ENCODE assay signal across 16 mouse cellular contexts in the genomic region with DNA sequence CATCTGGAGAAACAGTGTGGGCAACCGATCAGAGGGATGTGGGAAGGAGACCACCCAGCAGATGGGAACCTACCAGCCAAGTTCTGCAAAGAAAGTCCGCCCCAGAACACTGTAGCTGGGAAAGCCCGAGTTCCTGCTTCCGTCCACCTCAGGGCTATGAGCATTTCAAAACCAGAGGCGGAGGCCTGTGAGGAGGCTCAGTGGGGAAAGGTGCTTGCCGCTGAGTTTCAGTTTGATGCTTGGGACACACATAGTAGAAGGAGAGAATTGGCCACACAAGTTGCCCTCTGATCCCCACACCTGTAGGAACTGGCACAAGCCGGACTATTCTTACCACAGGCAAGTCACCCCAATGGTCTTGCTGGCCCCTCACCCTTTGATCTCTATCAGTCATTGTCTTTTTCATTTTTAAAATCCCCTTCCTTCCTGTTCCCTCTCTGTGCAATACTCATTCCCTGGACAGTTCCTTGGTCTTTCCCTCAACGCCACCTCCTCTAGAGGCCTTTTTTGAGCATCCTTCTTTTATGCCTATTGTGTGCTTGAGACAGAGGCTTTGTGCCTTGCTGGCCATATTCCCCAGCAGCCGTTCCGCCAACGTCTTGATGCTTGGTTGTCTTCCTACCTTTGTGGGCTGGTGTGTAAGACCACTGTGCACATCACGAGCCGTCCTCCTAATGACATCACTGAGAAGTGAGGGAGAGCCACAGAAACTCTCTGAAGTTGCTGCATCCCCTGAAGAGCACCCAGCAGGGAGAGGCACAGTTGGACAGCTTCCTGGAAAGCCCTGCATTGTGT. TPM values are rescaled to one million over a fixed set of nuclear protein-coding genes. Genes with fewer than 3 reads are reported as not detected.
DNase-seq lines count a peak whose midpoint lies in the region; ATAC-seq and TF ChIP-seq lines count a peak whose summit lies in the region.
"Had no signal": no experiment of that assay in that cellular context is flagged by ENCODE, and none has a peak within 500 bp of the region (broad histone marks: within the 10 kb centered on the region; RNA-seq: fewer than 3 reads in every experiment).

No protein-coding gene starts in this region.

- 86% methylated on average over 13 of the region's 13 CpGs for WGBS in neural tube, embryonic 15.5 days
- WGBS in limb, embryonic 11.5 days: 89% methylated on average over 13 of the region's 13 CpGs
- 90% methylated on average over 13 of the region's 13 CpGs for WGBS in stomach, postnatal 0 days

- no peaks in the 10 kb centered on the region for H3K4me1 ChIP-seq in neural tube, embryonic 15.5 days
- H3K4me1 ChIP-seq in limb, embryonic 11.5 days (ENCODE audit: control insufficient read depth, insufficient read depth, low read length): no peaks in the 10 kb centered on the region
- H3K4me1 ChIP-seq in stomach, postnatal 0 days (replicated peaks; ENCODE audit: control insufficient read depth, insufficient read depth): no peaks in the 10 kb centered on the region
- H3K4me1 ChIP-seq: hindbrain, embryonic 15.5 days had no signal

- intact Hi-C loops in heart, postnatal 36 days (cut with DNase I): no loop called here

- H3K4me3 ChIP-seq in neural tube, embryonic 15.5 days (replicated peaks): no peak overlapping the region
- no peak overlapping the region for H3K4me3 ChIP-seq in limb, embryonic 11.5 days (ENCODE audit: low read depth, low read length)
- H3K4me3 ChIP-seq in stomach, postnatal 0 days (ENCODE audit: low read depth, low read length): no peak overlapping the region
- H3K4me3 ChIP-seq: heart, embryonic 12.5 days; hindbrain, embryonic 15.5 days had no signal

- no peak overlapping the region for H3K4me2 ChIP-seq in neural tube, embryonic 15.5 days
- H3K4me2 ChIP-seq in limb, embryonic 11.5 days (ENCODE audit: low read depth, severe bottlenecking): no peak overlapping the region
- H3K4me2 ChIP-seq in stomach, postnatal 0 days (replicated peaks; ENCODE audit: low read depth): no peak overlapping the region
- H3K4me2 ChIP-seq: heart, embryonic 12.5 days; hindbrain, embryonic 15.5 days had no signal

- no peak overlapping the region for H3K27ac ChIP-seq in neural tube, embryonic 15.5 days (replicated peaks)
- no peak overlapping the region for H3K27ac ChIP-seq in limb, embryonic 11.5 days (replicated peaks; ENCODE audit: low read depth, low read length)
- no peak overlapping the region for H3K27ac ChIP-seq in stomach, postnatal 0 days (replicated peaks)
- H3K27ac ChIP-seq: hindbrain, embryonic 15.5 days had no signal

- TF ChIP-seq CTCF in stomach, postnatal 0 days (IDR thresholded peaks at IDR 0.05; ENCODE audit: low read depth): no peak

- DNase-seq in heart, adult 11 months: peak; percentile 80
- DNase-seq in heart, postnatal 36 days: no peak
- peak; percentile 10 for DNase-seq in neural tube, embryonic 10.5 days (ENCODE audit: extremely low spot score, low spot score)
- peak; percentile 18 for DNase-seq in limb, embryonic 11.5 days (ENCODE audit: low spot score)
- peak; percentile 7 for DNase-seq in stomach, postnatal 0 days (ENCODE audit: low spot score)
- DNase-seq in layer of hippocampus, postnatal 25 days (ENCODE audit: extremely low spot score in 1 of 2, low spot score in 1 of 2): no peak
- DNase-seq: adrenal gland, adult 8-10 months; adrenal gland, postnatal 36 days; cerebellum, adult 2 months; cerebellum, postnatal 10 days; gastrocnemius, postnatal 36 days; heart, adult 18-20 months had no signal

- no peak overlapping the region for H3K9ac ChIP-seq in neural tube, embryonic 15.5 days (replicated peaks)
- no peak overlapping the region for H3K9ac ChIP-seq in limb, embryonic 11.5 days (ENCODE audit: low read length)
- no peak overlapping the region for H3K9ac ChIP-seq in stomach, postnatal 0 days (ENCODE audit: low read length)
- H3K9ac ChIP-seq: heart, embryonic 12.5 days; hindbrain, embryonic 15.5 days had no signal

- no peaks in the 10 kb centered on the region for H3K9me3 ChIP-seq in neural tube, embryonic 15.5 days (replicated peaks)
- no peaks in the 10 kb centered on the region for H3K9me3 ChIP-seq in limb, embryonic 11.5 days (ENCODE audit: control insufficient read depth, low read length)
- H3K9me3 ChIP-seq in stomach, postnatal 0 days (ENCODE audit: control insufficient read depth, low read length): no peaks in the 10 kb centered on the region
- H3K9me3 ChIP-seq: hindbrain, embryonic 15.5 days had no signal

- ATAC-seq in neural tube, embryonic 15.5 days (ENCODE audit: low FRiP score): no peak
- ATAC-seq in limb, embryonic 11.5 days (ENCODE audit: insufficient number of reproducible peaks, low FRiP score, low TSS enrichment, low read depth): no peak
- no peak for ATAC-seq in stomach, postnatal 0 days (ENCODE audit: low FRiP score, low TSS enrichment)
- ATAC-seq: forebrain, embryonic 14.5 days had no signal

- no peak for TF ChIP-seq EP300 in stomach, postnatal 0 days (optimal IDR thresholded peaks at IDR 0.05)

- no peaks in the 10 kb centered on the region for H3K27me3 ChIP-seq in neural tube, embryonic 15.5 days (replicated peaks)
- no peaks in the 10 kb centered on the region for H3K27me3 ChIP-seq in limb, embryonic 11.5 days (ENCODE audit: control insufficient read depth, insufficient read depth, low read length)
- H3K27me3 ChIP-seq in stomach, postnatal 0 days (ENCODE audit: control insufficient read depth, insufficient read depth, low read length): no peaks in the 10 kb centered on the region
- H3K27me3 ChIP-seq: heart, embryonic 12.5 days; hindbrain, embryonic 15.5 days had no signal

- no peaks in the 10 kb centered on the region for H3K36me3 ChIP-seq in neural tube, embryonic 15.5 days
- H3K36me3 ChIP-seq in limb, embryonic 11.5 days (ENCODE audit: control insufficient read depth, insufficient read depth, low read length): no peaks in the 10 kb centered on the region
- H3K36me3 ChIP-seq in stomach, postnatal 0 days (ENCODE audit: control insufficient read depth, insufficient read depth, low read length): no peaks in the 10 kb centered on the region
- H3K36me3 ChIP-seq: heart, embryonic 12.5 days; hindbrain, embryonic 15.5 days had no signal

RNA-seq across cellular contexts. Expression of gene Stx16, which starts 16.3 kb away (rescaled TPM):
- 10 to 100 TPM; 20.5 to 23.7 TPM for total RNA-seq in heart, postnatal 36 days (2021)
- 10.4 and 10.9 TPM in 2 replicates for polyA plus RNA-seq in neural tube, embryonic 15.5 days (2015; fragmentation: Nextera tagmentation; extraction: Ambion mirVana)
- 9.0 and 10.1 TPM in 2 replicates for polyA plus RNA-seq in limb, embryonic 11.5 days (2014; fragmentation: Nextera tagmentation; extraction: Ambion mirVana)
- polyA plus RNA-seq in stomach, postnatal 0 days (2015; fragmentation: Nextera tagmentation; extraction: Ambion mirVana): 3.6 and 4.1 TPM in 2 replicates
- total RNA-seq in layer of hippocampus, postnatal 25 days (2021): 10 to 100 TPM; 54.0 to 62.2 TPM

RNA-seq across cellular contexts. Expression of gene Npepl1, which starts 50.4 kb away (rescaled TPM):
- total RNA-seq in heart, postnatal 36 days (2021): 10 to 100 TPM; 71.2 to 75.8 TPM
- 14.1 and 26.0 TPM in 2 replicates for polyA plus RNA-seq in neural tube, embryonic 15.5 days (2015; fragmentation: Nextera tagmentation; extraction: Ambion mirVana)
- 34.5 and 40.2 TPM in 2 replicates for polyA plus RNA-seq in limb, embryonic 11.5 days (2014; fragmentation: Nextera tagmentation; extraction: Ambion mirVana)
- polyA plus RNA-seq in stomach, postnatal 0 days (2015; fragmentation: Nextera tagmentation; extraction: Ambion mirVana): 41.0 and 44.6 TPM in 2 replicates
- 10 to 100 TPM; 12.2 to 12.8 TPM for total RNA-seq in layer of hippocampus, postnatal 25 days (2021)

Comparison
In these comparisons a context has a peak if more than half of its experiments do, and no peak if none do; other contexts are left out.
1. DNase-seq: peak in heart, adult 11 months (single experiment), neural tube, embryonic 10.5 days (single experiment), limb, embryonic 11.5 days (single experiment) and stomach, postnatal 0 days (single experiment); none in heart, postnatal 36 days (0 of 2) and layer of hippocampus, postnatal 25 days (0 of 2).